Mouse (Mus musculus) testis, adult 2 months (tissue): ENCODE measurements around the gene Fkbp8.

Experiments used
- CTCF ChIP-seq: fragments of 200-500 bp; IDR thresholded peaks from 2 replicates; pipeline ENCODE4 v1.5.1; 2012; ENCODE audit warnings: low read depth, mild to moderate bottlenecking, inconsistent platforms, low read length, moderate library complexity; ENCODE audit not compliant: control insufficient read depth, insufficient read depth, insufficient replicate concordance
- POLR2A ChIP-seq: fragments of 200-500 bp; IDR thresholded peaks from 2 replicates; pipeline ENCODE4 v1.6.1; 2012; ENCODE audit warnings: low read depth, mild to moderate bottlenecking, inconsistent platforms, low read length, moderate library complexity; ENCODE audit not compliant: control insufficient read depth

GRCm38 (mm10) chr8:70517940-70518643, 9.4 kb upstream of the Fkbp8 start:
- no peak for TF ChIP-seq CTCF
- no peak for TF ChIP-seq POLR2A
